Mouse (Mus musculus): ENCODE measurements at regions not wholly inside any gene's neighbourhood (a gene's known extent, or its start where the extent isn't known, plus 50 kb on each side); places are given as distances from the start of the nearest gene placed in this dataset.
A peak's percentile ranks its signal among the peaks of the same experiment; 100 is the strongest.

DNA sequence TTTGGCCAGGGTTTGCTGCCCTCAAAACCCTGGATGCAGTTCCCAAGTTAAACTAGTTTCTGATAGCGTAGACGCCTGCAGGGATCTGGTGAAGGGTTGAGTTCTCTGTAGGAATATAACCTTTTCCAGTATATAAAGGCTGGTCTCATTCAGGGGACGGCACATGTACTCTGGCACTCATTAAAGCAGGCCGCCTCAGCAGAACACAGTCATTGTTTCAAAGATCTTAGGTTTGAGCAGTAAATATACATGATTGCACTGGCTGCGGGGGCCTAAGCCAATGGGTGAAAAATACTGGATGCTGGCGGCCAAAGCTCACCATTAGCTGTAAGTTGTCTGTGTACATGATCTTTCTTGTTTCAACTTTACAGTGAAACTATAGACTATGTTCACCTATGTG lies 137.9 kb upstream of the Klf14 start:
- no peak for TF ChIP-seq POLR2A (IDR thresholded peaks at IDR 0.05; ENCODE audit: borderline replicate concordance, extremely low read depth, insufficient read depth, insufficient read length)
- Histone ChIP-seq H3K36me3 (ENCODE audit: control insufficient read depth, insufficient read depth, low read length) (no peaks in the 10 kb centered on the region), H3K9me3 (ENCODE audit: control insufficient read depth, low read length) (no peaks in the 10 kb centered on the region), H3K4me3 (replicated peaks; ENCODE audit: low read length) (no peak overlapping the region), H3K9ac (ENCODE audit: low read depth, low read length, severe bottlenecking) (no peak overlapping the region), H3K4me2 (replicated peaks; ENCODE audit: low read depth, low read length, severe bottlenecking) (no peak overlapping the region), H3K4me1 (ENCODE audit: control insufficient read depth, insufficient read depth, low read length) (peaks cover 10% of the 10 kb centered on the region), H3K27me3 (ENCODE audit: control insufficient read depth, insufficient read depth, low read length) (no peaks in the 10 kb centered on the region), H3K27ac (replicated peaks; ENCODE audit: low read depth, low read length) (peak overlapping the region; percentile 52; the same call in 1 of the 2 replicates)
- ATAC-seq (ENCODE audit: low FRiP score, low read depth) = no peak
- 41% methylated on average over 6 of the region's 6 CpGs for WGBS
- no peak for DNase-seq (ENCODE audit: low spot score)

DNA sequence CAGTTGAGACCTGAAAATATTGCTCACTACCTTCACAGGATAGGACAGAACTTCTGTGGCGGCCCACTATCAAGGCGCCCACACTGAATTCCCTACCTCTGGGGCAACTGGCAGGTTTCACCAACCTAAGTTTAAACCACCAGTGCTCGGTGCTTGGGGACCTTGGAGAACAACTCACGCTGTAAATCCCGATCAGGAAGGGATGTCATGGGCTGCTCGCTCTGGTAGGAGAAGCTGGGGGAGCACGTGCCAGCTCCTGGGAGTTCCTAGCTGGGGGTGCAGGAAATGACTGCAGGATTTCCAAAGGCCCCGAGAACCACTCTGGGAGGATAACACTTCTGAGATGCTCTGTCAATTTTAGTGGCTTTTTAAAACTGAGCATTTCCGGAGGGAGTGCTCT lies 138.4 kb upstream of the Klf14 start:
- H3K4me2 ChIP-seq (replicated peaks; ENCODE audit: low read depth, low read length, severe bottlenecking) = no peak overlapping the region
- WGBS = 71% methylated on average over 9 of the region's 9 CpGs
- no peak for TF ChIP-seq POLR2A (IDR thresholded peaks at IDR 0.05; ENCODE audit: borderline replicate concordance, extremely low read depth, insufficient read depth, insufficient read length)
- no peaks in the 10 kb centered on the region for H3K9me3 ChIP-seq (ENCODE audit: control insufficient read depth, low read length)
- no peak overlapping the region for H3K4me3 ChIP-seq (replicated peaks; ENCODE audit: low read length)
- H3K4me1 ChIP-seq (ENCODE audit: control insufficient read depth, insufficient read depth, low read length) = peaks cover 10% of the 10 kb centered on the region
- H3K9ac ChIP-seq (ENCODE audit: low read depth, low read length, severe bottlenecking) = no peak overlapping the region
- no peaks in the 10 kb centered on the region for H3K36me3 ChIP-seq (ENCODE audit: control insufficient read depth, insufficient read depth, low read length)
- no peaks in the 10 kb centered on the region for H3K27me3 ChIP-seq (ENCODE audit: control insufficient read depth, insufficient read depth, low read length)
- ATAC-seq (ENCODE audit: low FRiP score, low read depth) (no peak), DNase-seq (ENCODE audit: low spot score) (no peak)
- H3K27ac ChIP-seq (replicated peaks; ENCODE audit: low read depth, low read length) = no peak overlapping the region

DNA sequence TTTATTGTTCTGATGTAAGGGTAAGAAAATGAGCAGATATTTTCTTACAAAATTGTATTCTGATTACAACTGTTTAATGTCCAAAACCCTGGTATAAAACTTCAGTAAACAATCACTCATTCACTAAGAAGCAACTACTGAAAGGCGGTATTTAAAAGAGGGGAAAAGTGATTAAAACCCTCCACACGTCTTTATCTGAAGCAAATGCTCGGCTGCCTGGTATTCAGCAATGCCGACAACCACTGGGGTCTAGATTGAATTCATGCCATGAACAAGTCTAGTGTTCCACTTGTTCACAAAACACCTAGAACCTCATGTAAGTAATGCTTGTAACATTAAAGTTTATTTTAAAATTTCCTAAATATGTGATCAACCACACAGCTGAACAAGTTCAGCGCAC lies 139.2 kb upstream of the Klf14 start:
- H3K4me3 ChIP-seq (replicated peaks; ENCODE audit: low read length) = no peak overlapping the region
- H3K36me3 ChIP-seq (ENCODE audit: control insufficient read depth, insufficient read depth, low read length) = no peaks in the 10 kb centered on the region

DNA sequence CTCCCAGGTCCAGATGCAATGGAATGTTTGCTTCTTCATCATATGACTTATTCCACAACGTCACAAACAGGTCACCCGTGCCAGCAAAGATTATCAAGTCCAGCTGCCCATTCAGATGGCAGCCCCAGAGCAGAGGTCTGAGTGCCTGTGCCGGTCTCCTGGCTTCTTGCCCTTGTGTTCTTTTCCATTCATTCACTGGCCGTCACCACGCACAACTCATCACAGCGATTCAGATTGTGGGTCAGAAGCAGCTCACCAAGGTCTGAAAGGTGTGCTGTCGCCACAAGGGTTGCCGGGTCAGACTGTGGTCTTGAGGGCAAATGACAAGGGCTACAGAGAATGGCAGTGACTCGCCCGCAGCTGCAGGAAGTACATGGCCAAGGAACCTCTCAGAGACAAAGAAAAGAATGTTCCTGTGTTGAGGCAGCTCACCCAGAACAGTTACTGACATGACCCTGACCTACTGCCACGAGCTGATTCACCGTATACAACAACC lies 141.3 kb upstream of the Klf14 start:
- Histone ChIP-seq H3K27me3 (ENCODE audit: control insufficient read depth, insufficient read depth, low read length) (no peaks in the 10 kb centered on the region), H3K9me3 (ENCODE audit: control insufficient read depth, low read length) (no peaks in the 10 kb centered on the region), H3K9ac (ENCODE audit: low read depth, low read length, severe bottlenecking) (no peak overlapping the region), H3K27ac (replicated peaks; ENCODE audit: low read depth, low read length) (no peak overlapping the region), H3K4me3 (replicated peaks; ENCODE audit: low read length) (no peak overlapping the region), H3K36me3 (ENCODE audit: control insufficient read depth, insufficient read depth, low read length) (no peaks in the 10 kb centered on the region), H3K4me1 (ENCODE audit: control insufficient read depth, insufficient read depth, low read length) (peaks cover 10% of the 10 kb centered on the region), H3K4me2 (replicated peaks; ENCODE audit: low read depth, low read length, severe bottlenecking) (no peak overlapping the region)
- no peak for TF ChIP-seq POLR2A (IDR thresholded peaks at IDR 0.05; ENCODE audit: borderline replicate concordance, extremely low read depth, insufficient read depth, insufficient read length)
- no peak for DNase-seq (ENCODE audit: low spot score)
- ATAC-seq (ENCODE audit: low FRiP score, low read depth) = no peak
- WGBS = 74% methylated on average over 12 of the region's 12 CpGs

More for the DNA sequence above, 139.2 kb upstream of the Klf14 start:
- no peaks in the 10 kb centered on the region for H3K27me3 ChIP-seq (ENCODE audit: control insufficient read depth, insufficient read depth, low read length)
- WGBS = 64% methylated on average over 5 of the region's 5 CpGs
- no peaks in the 10 kb centered on the region for H3K9me3 ChIP-seq (ENCODE audit: control insufficient read depth, low read length)
- no peak overlapping the region for H3K4me2 ChIP-seq (replicated peaks; ENCODE audit: low read depth, low read length, severe bottlenecking)
- no peak overlapping the region for H3K27ac ChIP-seq (replicated peaks; ENCODE audit: low read depth, low read length)
- peaks cover 10% of the 10 kb centered on the region for H3K4me1 ChIP-seq (ENCODE audit: control insufficient read depth, insufficient read depth, low read length)
- TF ChIP-seq POLR2A (IDR thresholded peaks at IDR 0.05; ENCODE audit: borderline replicate concordance, extremely low read depth, insufficient read depth, insufficient read length) = no peak
- DNase-seq (ENCODE audit: low spot score) (no peak), ATAC-seq (ENCODE audit: low FRiP score, low read depth) (no peak)
- no peak overlapping the region for H3K9ac ChIP-seq (ENCODE audit: low read depth, low read length, severe bottlenecking)

DNA sequence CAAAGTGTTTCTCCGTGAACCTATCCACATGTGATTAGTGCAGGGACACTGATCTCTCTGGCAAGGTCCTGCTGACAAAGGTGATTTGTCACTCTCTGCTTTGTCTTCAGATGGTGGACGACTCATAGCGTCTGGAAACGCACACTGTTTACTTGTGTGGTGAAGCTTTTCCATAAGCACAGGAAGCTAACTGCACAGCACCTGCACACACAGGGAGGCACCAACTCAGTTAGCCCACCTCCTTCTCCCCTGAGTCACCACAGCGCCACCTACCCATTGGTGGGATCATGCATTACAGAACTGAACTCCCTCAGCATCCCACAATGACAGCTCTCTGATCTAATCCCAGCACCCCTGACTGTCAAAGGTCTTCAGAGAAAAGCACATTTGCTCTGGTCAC lies 141.9 kb upstream of the Klf14 start:
- ATAC-seq (ENCODE audit: low FRiP score, low read depth) = no peak
- Histone ChIP-seq H3K36me3 (ENCODE audit: control insufficient read depth, insufficient read depth, low read length) (no peaks in the 10 kb centered on the region), H3K4me3 (replicated peaks; ENCODE audit: low read length) (no peak overlapping the region), H3K9me3 (ENCODE audit: control insufficient read depth, low read length) (no peaks in the 10 kb centered on the region), H3K27ac (replicated peaks; ENCODE audit: low read depth, low read length) (no peak overlapping the region), H3K27me3 (ENCODE audit: control insufficient read depth, insufficient read depth, low read length) (no peaks in the 10 kb centered on the region), H3K4me2 (replicated peaks; ENCODE audit: low read depth, low read length, severe bottlenecking) (no peak overlapping the region), H3K4me1 (ENCODE audit: control insufficient read depth, insufficient read depth, low read length) (peaks cover 10% of the 10 kb centered on the region), H3K9ac (ENCODE audit: low read depth, low read length, severe bottlenecking) (no peak overlapping the region)
- DNase-seq (ENCODE audit: low spot score) = no peak
- TF ChIP-seq POLR2A (IDR thresholded peaks at IDR 0.05; ENCODE audit: borderline replicate concordance, extremely low read depth, insufficient read depth, insufficient read length) = no peak
- 62% methylated on average over 5 of the region's 5 CpGs for WGBS

Measured in limb, embryonic 14.5 days (tissue).